Mouse (Mus musculus): ENCODE results near the gene Chrd.
A peak's percentile ranks its signal among the peaks of the same experiment; 100 is the strongest.

Gene Chrd

DNA sequence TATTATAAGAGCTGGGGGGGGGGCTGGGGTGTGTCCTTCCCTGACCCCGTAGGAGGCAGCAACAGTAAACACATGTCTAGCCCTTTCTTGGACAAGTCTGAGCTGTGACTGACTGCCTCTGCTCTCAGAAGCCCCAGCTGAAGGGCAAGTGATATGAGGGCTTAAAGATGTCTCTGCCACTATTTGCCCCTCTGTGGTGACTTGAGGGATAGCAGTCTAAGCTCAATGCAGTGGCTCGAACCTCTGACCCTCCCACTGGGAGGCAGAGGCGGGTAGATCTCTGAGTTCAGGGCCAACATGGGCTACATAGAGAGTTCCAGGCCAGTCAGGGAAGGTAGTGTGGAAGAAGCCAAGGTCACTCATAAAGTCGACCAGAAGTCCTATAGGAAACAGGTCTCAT lies 22.1 kb upstream of the Chrd start:
- DNase-seq (ENCODE audit: low read depth) = no peak

DNA sequence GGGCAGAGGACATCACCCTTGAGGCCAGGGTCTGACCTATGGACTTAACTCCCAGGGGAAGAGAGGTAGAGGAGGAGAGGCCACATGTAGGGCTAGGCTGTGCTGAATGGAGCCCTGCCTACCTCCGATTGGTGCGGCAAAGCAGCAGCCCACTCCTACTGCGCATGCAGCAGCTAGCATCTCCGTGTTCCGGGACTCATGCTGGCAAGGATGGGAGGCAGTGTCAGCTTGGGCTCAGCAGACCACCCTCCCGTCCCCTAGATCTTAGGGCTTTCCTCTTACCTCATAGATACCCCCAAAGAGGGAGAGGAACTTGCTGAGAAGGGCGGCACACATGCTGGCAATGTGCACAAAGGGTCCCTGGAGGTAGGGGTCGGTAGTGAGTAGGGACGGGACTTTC lies 20.7 kb upstream of the Chrd start:
- DNase-seq (ENCODE audit: low read depth) = no peak

DNA sequence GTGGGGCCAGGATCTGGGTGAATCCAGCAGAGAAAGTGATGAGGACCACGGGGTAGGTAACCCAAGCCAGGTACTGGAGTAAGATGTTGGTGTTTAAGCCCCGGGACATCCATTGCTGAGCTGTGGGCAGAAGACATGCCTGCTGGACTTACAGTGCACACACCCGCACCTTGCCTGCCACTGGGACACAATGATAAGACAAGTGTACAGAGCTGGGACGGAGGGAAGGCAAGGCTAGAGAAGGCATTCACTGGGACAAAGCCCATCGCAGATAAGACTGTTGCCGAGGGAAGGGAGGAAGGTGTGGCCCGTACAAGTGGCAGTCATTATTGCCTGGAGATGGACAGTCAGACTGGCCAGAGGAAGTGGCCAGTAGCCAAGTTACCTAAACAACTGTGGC lies 20.0 kb upstream of the Chrd start:
- DNase-seq (ENCODE audit: low read depth) = peak; percentile 68

DNA sequence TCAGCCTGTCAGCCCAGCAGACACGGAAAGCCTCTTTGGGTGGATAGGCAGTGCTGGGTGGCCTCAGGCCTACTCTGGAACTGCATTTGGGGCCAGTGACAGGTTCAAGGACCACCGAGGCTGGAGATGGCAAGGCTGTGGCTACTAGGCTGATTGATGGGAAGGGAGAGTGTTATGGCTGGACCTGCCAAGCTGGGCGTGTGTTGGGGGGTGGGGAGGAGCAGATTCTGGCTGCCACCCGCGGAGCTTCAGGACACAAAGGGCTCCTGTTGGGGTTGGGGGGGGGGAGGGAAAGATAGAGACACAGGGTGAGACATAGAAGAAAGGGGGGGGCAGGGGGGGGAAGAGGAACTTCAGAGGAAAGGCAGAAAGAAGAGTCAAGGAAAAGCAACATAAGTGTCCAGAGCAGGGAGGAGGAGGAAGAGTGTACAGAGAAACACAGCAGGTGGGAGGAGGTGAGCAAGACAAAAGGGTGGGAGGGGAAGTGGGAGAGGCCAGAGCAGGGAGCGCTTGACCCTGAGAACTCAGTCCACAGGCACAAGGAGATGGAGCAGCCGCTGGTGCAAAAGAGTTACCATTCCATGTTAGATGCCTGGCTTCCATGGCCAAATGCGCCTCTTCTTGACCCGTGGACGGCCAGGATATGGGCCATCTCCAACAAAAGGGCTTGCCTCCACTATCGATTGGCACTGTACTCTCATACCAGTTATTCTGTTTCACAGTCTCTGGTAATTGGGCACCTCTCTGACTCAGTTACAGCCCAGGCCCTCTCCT lies 18.4 kb upstream of the Chrd start:
- DNase-seq (ENCODE audit: low read depth) = no peak

DNA sequence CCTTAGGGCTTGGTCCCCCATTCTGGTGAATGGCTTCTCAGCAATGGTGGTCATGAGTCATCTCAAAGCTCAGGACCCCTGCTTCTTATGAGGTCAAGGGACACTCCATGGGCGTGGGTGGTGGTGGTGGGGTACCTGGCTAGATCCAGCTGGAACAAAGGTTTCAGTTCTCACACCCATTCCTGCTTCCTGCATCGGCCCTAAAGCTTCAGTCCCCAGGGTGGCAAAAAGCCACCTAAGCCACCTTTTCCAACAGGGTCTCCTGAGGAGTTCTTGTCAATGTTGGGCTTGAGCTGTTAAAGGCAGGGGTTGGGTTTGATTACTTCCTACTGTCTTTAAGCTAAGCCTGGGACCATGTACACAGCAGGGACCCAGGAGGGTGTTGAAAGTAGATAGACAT lies 17.8 kb upstream of the Chrd start:
- DNase-seq (ENCODE audit: low read depth) = no peak

DNA sequence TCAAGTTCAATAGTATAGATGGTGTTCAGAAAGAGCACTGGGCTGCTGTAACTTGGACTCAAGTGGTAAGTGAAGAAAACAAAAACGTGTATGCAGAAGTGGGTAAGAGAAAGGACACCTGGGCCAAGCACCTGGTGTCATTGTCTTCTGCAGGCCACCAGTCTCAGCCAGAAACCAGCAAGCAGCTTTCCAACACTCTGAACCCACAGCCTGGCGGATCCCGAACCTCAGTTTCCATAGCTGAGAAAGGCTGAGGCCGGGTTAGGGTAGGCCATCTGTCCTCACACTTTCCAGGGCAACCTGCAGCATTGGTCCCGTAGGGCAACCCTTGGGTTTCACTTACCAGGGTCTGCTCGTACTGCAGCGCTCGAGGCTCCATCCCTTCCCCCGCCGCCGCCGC lies 17.4 kb upstream of the Chrd start:
- no peak for DNase-seq (ENCODE audit: low read depth)

DNA sequence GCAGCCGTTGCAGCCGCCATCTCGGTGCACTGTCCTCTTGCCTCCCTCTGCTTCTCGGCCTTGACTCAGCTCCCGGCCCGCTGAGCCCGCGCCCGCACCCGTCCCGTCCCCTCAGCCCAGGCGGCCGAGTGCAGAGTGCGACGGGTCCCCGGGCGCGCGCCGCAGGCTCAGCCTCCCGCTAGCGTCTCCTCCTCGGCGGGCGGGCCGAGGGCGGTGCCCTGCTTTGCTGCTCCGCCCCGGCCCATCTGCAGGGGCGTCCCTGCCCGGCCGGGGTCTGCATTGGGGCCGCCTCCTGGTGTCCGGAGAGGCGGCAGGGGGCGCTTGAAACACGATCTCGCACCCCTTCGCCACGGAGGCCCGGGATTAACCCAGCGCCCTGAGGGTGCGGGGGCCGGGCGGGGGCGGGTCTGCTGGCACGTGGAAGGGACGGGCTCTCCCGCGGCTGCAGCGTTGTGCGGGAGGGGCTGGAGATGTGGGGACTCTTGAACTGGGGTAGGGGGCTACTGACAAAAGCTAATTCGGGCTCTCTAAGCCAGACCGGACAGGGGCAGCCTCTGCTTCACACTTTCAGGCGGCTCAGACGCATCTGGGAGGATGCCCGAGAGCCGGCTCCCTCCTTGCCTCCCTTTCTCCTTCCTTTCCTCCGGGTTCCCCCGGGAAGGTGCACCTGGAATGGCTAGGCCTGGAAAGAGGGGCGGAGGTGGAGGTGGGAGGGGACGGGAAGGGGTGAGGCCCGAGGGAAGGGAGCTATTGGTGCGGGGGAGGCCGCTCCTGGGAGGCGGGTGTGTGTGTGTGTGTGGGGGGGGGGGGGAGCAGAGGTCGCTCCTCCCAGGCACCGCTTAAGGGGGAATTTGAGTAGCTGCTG lies 16.7 kb upstream of the Chrd start:
- DNase-seq (ENCODE audit: low read depth) = no peak

DNA sequence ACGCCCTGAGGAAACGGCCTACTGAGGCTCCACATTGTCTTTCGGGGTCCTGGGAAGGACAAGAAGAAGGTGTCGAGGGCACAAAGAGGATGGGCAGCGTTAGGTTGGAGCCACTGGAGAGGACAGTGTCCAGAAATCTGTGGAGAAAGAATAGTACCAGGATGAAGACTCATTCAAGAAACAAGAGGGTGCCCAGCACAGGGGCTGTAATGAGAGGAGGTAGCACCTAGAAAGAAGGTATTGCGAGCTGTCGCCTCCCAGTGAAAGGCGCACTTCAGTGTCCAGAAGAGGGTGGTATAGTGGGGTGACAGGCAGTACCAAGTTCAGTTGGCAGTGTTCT lies 16.1 kb upstream of the Chrd start:
- DNase-seq (ENCODE audit: low read depth) = no peak

DNA sequence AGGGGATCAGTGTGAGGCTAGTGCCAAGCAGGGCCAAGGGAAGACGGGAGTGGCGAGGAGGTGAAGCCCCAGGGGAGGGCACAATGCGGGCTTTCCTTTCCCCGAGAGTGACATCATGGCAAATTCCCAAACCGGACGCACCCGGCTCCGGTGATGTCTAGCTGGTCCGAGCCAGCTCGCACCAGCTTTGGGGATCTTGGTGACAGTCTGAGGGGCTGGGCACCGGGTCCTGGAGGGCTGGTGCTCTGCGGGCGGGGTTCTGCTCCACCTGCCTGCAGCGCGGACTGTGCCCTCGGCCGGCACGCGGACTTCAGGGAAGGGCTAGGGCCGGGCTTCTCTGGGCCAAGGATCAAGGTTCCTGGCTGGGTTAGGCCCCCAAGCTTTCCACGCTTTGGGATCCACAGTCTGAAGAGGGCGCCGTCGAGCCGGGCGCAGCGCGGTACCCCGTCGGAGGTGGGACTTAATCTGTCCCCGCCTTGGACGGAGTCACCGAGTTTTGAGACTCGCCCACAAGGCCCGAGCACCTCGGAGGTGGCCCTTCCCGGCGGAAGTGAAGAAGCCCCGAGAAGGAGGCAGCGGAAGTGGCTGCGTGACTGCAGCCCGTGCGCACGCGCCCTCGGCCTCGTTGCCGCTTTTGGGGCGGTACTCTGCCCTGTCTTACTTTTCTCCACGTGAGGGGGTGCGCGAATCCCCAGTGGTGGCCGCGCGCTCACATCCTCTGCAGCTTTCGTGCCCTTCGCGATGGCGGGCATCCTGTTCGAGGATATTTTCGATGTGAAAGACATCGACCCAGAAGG lies 15.5 kb upstream of the Chrd start, which contains the start of the genes Polr2h and Clcn2:
Gene Polr2h, plus strand, starts transcription at position 485 of the 797 bp plus-strand sequence.
Gene Clcn2, minus strand, starts transcription at position 566 of the 797 bp plus-strand sequence.
- DNase-seq (ENCODE audit: low read depth) = peak; percentile 96

DNA sequence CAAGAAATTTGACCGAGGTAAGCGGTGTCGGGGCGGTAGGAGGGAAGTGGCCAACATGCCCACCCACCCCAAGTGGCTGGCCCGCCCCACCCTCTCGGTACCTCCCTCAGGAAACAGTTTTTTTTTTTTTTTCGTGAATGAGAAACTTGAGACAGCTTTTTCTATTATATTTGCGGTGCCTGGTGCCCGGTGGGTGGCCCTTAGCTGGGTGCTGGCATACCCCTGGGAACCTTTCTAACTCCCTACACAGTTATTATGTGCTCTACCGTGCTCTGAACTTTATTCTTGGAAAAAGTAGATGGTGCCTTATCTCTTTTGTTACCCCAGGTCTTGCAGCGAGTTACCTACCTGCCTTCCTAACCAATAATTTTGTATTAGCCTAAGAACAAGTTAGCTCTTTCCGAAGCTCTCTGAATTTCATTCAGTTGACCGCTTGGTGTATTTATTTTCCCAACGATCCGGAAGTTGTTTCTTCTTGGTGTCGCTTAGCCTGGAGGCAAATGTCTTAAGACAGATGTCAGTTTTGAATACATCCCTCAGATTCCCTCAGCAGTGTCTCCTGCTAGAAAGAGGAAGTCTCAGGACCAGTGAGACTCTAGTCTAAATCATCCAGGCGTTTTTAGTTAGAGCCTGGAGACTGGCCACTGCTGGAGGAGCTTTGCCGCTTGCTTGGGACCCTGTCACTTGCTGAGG lies 14.8 kb upstream of the Chrd start:
- DNase-seq (ENCODE audit: low read depth) = no peak

DNA sequence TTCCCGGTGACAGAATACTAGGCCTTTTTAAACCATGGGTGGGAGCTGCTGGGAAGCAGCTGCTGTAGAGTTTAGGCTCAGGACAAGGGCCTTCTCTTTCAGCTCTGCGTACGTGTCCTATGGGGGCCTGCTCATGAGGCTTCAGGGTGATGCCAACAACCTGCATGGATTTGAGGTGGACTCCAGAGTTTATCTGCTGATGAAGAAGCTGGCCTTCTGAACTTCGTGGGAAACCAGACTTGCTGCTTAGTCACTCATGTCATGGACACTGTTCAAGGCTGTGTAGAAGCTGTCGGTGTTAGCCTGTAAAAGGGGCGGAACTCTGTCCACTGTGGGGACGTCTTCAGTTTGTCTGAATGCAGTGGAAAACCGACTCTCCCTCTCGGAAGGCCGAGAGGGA lies 11.1 kb upstream of the Chrd start:
- no peak for DNase-seq (ENCODE audit: low read depth)

DNA sequence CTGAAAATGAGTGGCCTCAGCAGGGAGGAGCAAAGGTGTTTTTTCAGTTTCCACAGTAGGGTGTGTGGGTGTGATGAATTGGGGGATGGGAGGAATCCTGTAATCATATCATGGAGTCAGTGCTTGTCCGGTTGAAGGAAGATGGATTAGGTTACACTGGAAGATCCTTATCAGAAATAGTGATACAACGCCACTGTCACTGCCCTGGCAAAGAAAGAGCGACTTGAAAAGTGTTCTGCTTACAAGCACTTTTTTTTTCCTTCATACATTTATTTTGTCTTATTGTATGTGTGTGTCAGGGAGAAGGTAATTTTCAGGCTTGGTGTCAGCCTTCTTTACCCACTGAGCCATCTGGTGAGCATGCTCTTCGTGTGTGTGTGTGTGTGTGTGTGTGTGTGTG lies 10.2 kb upstream of the Chrd start:
- no peak for DNase-seq (ENCODE audit: low read depth)

DNA sequence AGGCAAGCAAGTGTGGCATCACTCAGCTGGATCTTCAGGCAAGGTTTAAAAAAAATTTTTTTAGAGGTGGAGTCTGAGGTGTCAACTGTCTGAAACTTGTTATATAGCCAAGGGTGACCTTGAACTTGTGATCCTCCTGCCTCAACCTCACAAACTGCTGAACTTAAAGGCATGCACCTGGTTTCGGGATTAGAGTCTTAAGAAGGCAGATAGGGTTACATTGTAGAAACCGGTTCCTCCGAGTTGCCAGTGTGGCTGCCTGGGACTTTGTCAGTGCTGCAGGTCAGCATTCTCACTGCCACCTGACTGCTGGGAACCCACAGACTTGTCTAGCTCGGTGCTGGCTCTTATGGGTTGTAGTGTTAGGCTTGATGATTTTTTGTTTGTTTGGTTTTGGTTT lies 9.7 kb upstream of the Chrd start:
- DNase-seq (ENCODE audit: low read depth) = no peak

DNA sequence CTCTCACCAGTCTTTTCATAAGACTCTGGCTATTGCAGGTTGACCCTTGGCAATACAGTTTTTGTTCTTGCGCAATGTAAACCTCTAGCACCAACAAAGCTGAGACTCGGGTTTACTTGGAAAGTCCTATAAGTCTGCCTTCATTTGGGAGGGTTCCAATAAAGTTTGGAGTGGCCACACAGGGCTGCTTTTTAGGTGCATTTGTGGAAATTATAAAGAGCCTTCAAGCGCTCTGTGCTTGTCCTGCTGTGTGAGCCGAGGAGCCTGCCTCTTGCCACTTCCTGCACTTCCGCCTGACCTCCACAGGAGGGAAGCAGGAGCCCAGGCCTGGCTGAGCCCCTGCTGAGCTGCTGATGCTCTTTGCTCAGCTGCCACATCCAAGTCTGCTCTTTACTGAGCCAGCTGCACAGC lies 8.6 kb upstream of the Chrd start:
- no peak for DNase-seq (ENCODE audit: low read depth)

DNA sequence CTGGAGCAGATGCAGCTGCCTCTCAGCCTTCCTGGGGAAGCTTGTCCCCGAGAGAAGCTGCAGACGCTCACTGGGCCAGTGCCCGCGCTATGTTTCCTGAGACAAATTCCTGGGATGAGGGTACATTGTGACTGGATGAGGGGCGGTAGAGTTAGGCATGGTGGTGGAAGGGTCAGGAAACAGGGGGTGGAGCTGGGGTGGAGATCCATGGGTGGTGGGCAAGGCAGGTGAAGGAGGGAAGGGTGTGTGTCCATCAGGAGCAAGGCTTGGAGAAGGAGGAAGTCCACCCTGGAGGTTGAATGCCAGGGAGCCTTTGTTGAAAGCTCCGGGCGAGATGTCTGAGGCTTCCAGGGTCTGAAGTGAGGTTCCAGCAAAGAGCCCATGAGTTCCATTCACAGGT lies 7.6 kb upstream of the Chrd start:
- DNase-seq (ENCODE audit: low read depth) = no peak

DNA sequence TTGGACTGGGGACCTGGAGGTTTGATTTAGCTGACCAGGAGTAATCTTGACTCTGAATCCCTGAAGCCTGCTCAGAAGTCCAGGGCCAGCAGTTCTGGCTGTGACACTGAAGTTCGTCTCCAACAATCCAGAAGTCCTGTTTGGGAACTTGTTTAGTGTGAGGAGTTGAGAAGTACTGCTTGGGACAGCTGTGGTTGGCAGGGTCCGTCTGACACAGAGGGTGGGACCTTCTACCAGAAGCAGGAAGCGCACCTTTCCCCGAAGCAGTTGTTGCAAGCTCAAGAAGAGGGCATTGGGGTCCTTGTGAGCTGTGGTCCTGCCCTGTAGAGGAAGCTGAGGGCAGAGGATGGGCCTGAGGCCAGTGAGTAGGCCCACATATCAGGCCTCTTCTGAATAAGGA lies 7.2 kb upstream of the Chrd start:
- DNase-seq (ENCODE audit: low read depth) = no peak

DNA sequence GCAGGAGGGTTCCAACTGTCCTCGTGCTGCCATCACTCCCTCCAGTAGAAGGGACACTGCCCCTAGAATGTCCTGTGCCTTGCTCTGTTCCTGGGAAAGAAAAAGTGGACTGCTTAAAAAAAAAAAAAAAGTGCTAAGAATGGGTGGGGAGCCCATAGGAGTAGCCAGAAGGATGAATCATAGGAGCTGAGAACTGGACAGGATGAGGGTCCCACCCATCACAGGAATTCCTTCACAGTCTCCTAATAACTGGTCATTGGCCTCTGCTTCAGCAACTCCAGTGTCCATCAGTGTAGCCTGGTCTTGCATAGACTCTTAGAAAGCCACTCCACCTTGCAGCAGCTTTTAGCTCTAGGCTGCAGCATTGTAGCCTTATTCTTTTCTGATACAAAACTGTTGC lies 6.5 kb upstream of the Chrd start:
- DNase-seq (ENCODE audit: low read depth) = no peak

DNA sequence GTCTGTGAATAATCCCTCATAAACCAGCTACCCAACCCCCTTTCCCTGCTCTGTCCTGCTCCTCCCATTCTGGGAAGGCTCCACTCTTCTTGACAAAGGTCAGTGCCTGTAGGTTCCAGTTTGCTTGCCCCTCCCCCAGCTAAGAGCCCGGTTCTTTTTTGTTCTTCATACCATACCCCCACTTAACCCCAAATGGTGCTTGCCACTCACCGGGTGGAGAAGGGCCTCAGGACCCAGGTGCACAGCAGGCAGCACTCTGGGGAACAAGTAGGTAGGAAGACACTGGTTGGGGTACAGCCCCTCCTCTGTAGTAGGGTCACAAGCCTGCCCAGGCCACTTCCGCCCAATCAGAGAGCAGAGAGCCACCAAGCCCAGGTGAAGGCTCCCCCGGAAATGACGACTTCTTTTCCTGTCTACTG lies 2.6 kb upstream of the Chrd start:
- no peak for DNase-seq (ENCODE audit: low read depth)

DNA sequence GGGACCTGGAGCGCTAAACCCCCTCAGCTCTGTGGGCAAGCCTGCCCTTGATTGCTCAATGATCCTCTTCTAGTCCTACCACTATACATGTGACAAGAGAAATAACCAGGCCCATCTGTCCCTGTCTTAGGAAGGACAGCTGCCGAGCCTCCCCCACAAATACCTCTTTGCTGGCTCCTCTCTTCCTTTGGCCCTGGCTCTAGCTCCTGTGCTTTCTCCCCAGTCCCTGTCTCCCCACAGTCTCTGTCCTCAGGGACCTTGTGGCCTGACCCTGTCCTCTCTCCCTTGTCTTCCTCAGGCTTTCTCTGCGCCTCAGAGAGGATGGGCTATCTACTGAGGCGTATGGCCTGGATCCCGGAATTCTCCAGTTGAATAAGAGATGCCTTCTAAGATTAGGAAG lies 1.2 kb upstream of the Chrd start:
- DNase-seq (ENCODE audit: low read depth) = no peak

DNA sequence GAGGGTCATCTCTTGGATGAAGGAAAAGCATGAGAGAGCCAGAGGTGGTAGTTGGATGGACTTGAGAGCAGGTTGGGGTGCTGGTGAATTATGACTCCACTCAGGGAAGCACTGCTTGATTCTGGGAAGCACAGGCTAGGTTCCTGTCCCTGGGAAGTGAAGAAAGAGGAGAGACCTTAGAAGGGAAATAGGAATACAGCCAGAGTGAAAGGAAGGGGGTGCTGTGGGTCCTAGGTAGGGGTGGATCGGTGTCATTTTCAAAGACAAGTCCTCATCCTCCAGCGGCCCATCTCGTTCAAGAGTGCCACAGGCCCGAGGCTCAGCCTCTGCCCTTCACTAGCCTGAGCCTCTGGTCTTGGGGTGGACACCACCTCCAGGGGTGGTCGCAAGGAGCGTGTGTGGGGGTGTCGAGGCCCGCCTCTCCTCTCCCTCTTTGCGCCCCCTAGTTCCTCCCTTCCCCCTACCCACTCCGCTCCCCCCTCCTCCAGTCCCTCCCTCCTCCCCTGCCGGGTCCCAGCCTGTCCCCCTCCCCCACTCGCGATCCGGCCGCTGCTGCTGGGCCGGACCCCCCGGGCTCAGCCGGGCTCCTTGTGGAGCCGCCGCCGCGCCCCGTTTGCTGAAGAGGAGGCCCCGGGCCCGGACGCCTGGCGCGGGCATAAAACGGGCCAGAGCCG lies 539 bp upstream of the Chrd start:
- no peak for DNase-seq (ENCODE audit: low read depth)

All from c-Kit-positive CD71-positive TER-119-negative erythroid progenitor cells, embryonic 14.5 days (primary cell).